Mouse (Mus musculus) forebrain, embryonic 16.5 days (tissue): ENCODE results near the gene Pik3cg. TPM values are rescaled to one million over a fixed set of nuclear protein-coding genes. Genes with fewer than 3 reads are reported as not detected.

Source experiments
- ATAC-seq: fragments of 200-750 bp; cut with Nextera tagmentation; 2 replicates; pipeline ENCODE4 v1.8.0; 2017; ENCODE audit warnings: mild to moderate bottlenecking, moderate library complexity
- H3K27ac ChIP-seq: fragments of 300-500 bp; sonication (generic); 2 replicates; pipeline ENCODE4 v1.5.1; 2014; ENCODE audit warnings: low read length, control low read depth
- H3K27me3 ChIP-seq: fragments of 300-500 bp; sonication (generic); replicated peaks from 2 replicates; pipeline ENCODE4 v1.6.1; 2014; ENCODE audit warnings: low read length; ENCODE audit not compliant: control insufficient read depth, insufficient read depth
- H3K36me3 ChIP-seq: fragments of 300-500 bp; sonication (generic); 2 replicates; pipeline ENCODE4 v1.6.1; 2014; ENCODE audit not compliant: control insufficient read depth, insufficient read depth
- H3K4me1 ChIP-seq: fragments of 300-500 bp; sonication (generic); replicated peaks from 2 replicates; pipeline ENCODE4 v1.6.1; 2014; ENCODE audit warnings: low read length; ENCODE audit not compliant: control insufficient read depth, insufficient read depth
- H3K4me2 ChIP-seq: fragments of 300-500 bp; sonication (generic); 2 replicates; pipeline ENCODE4 v1.6.1; 2014; ENCODE audit warnings: mild to moderate bottlenecking, low read length, control low read depth
- H3K4me3 ChIP-seq: fragments of 300-500 bp; sonication (generic); replicated peaks from 2 replicates; pipeline ENCODE4 v1.5.1; 2014; ENCODE audit warnings: mild to moderate bottlenecking, low read length, control low read depth
- H3K9ac ChIP-seq: fragments of 300-500 bp; sonication (generic); replicated peaks from 2 replicates; pipeline ENCODE4 v1.6.1; 2014; ENCODE audit warnings: low read depth, low read length, control low read depth
- H3K9me3 ChIP-seq: fragments of 300-500 bp; sonication (generic); 2 replicates; pipeline ENCODE4 v1.6.1; 2016; ENCODE audit warnings: low read length; ENCODE audit not compliant: control insufficient read depth
- WGBS: fragments of 180-500 bp; shearing (Covaris S2); extraction: QIAGEN DNeasy Blood & Tissue Kit; methylation state at CpG from one replicate; pipeline ENCODE4 v1.1.7; 2014; 5-methylcytosine and 5-hydroxymethylcytosine counted together
- polyA plus RNA-seq: library from polyadenylated mRNA; unstranded; fragments of >200 nt; fragmentation: Nextera tagmentation; extraction: Ambion mirVana; gene quantifications from 2 replicates; pipeline ENCODE4 v1.2.1, GENCODE M21; 2015

Gene Pik3cg
- polyA plus RNA-seq, 1 experiment from 2014 or later = 0.76 TPM

GRCm38 (mm10) chr12:32141766-32142165, 66.7 kb downstream of the Pik3cg start:
- no peaks in the 10 kb centered on the region for H3K9me3 ChIP-seq
- no peaks in the 10 kb centered on the region for H3K36me3 ChIP-seq
- H3K4me2 ChIP-seq = no peak overlapping the region
- H3K9ac ChIP-seq = no peak overlapping the region
- H3K27me3 ChIP-seq = no peaks in the 10 kb centered on the region
- no peak overlapping the region for H3K27ac ChIP-seq
- no peak for ATAC-seq
- no peaks in the 10 kb centered on the region for H3K4me1 ChIP-seq
- H3K4me3 ChIP-seq = no peak overlapping the region

GRCm38 (mm10) chr12:32138831-32139230, 69.6 kb downstream of the Pik3cg start:
- ATAC-seq = no peak
- Histone ChIP-seq H3K9me3 (no peaks in the 10 kb centered on the region), H3K27me3 (no peaks in the 10 kb centered on the region), H3K4me3 (no peak overlapping the region), H3K4me2 (no peak overlapping the region), H3K27ac (no peak overlapping the region), H3K9ac (no peak overlapping the region), H3K4me1 (no peaks in the 10 kb centered on the region), H3K36me3 (no peaks in the 10 kb centered on the region)
- WGBS = 84% methylated on average over 5 of the region's 5 CpGs

GRCm38 (mm10) chr12:32138362-32138761, 70.1 kb downstream of the Pik3cg start:
- Histone ChIP-seq H3K36me3 (no peaks in the 10 kb centered on the region), H3K4me3 (no peak overlapping the region), H3K27ac (no peak overlapping the region), H3K9ac (no peak overlapping the region), H3K4me1 (no peaks in the 10 kb centered on the region), H3K9me3 (no peaks in the 10 kb centered on the region), H3K4me2 (no peak overlapping the region), H3K27me3 (no peaks in the 10 kb centered on the region)
- ATAC-seq = peak; percentile 20; the same call in 1 of the 2 replicates
- WGBS = 61% methylated on average over 9 of the region's 9 CpGs

GRCm38 (mm10) chr12:32137542-32137941, 70.9 kb downstream of the Pik3cg start:
- no peak for ATAC-seq
- no peaks in the 10 kb centered on the region for H3K9me3 ChIP-seq

GRCm38 (mm10) chr12:32127599-32128507, 80.6 kb downstream of the Pik3cg start:
- H3K9me3 ChIP-seq = no peaks in the 10 kb centered on the region
- H3K27ac ChIP-seq = no peak overlapping the region
- WGBS = 27% methylated on average over 14 of the region's 14 CpGs
- no peak overlapping the region for H3K4me2 ChIP-seq
- no peak overlapping the region for H3K9ac ChIP-seq
- H3K27me3 ChIP-seq = no peaks in the 10 kb centered on the region
- no peak overlapping the region for H3K4me3 ChIP-seq
- H3K4me1 ChIP-seq = 0 out of 2 replicates have a peak, but pooled peaks cover 2% of the 10 kb centered on the region
- no peak for ATAC-seq
- no peaks in the 10 kb centered on the region for H3K36me3 ChIP-seq

More at GRCm38 (mm10) chr12:32137542-32137941, 70.9 kb downstream of the Pik3cg start:
- Histone ChIP-seq H3K27me3 (no peaks in the 10 kb centered on the region), H3K9ac (no peak overlapping the region), H3K4me1 (0 out of 2 replicates have a peak, but pooled peaks cover 2% of the 10 kb centered on the region), H3K36me3 (no peaks in the 10 kb centered on the region), H3K4me3 (no peak overlapping the region), H3K27ac (no peak overlapping the region), H3K4me2 (no peak overlapping the region)
- WGBS = 90% methylated on average over 2 of the region's 2 CpGs

GRCm38 (mm10) chr12:32127158-32127557, 81.3 kb downstream of the Pik3cg start:
- Histone ChIP-seq H3K9ac (no peak overlapping the region), H3K27ac (no peak overlapping the region), H3K4me2 (no peak overlapping the region), H3K9me3 (no peaks in the 10 kb centered on the region), H3K36me3 (no peaks in the 10 kb centered on the region), H3K27me3 (no peaks in the 10 kb centered on the region), H3K4me1 (no peaks in the 10 kb centered on the region), H3K4me3 (no peak overlapping the region)
- WGBS = 73% methylated on average over 2 of the region's 2 CpGs
- ATAC-seq = no peak

GRCm38 (mm10) chr12:32124456-32124855, 84.0 kb downstream of the Pik3cg start:
- ATAC-seq = no peak
- H3K27ac ChIP-seq = no peak overlapping the region
- no peaks in the 10 kb centered on the region for H3K36me3 ChIP-seq
- no peak overlapping the region for H3K9ac ChIP-seq
- no peaks in the 10 kb centered on the region for H3K9me3 ChIP-seq
- WGBS = 99% methylated on average over 2 of the region's 2 CpGs
- no peaks in the 10 kb centered on the region for H3K4me1 ChIP-seq
- H3K4me3 ChIP-seq = no peak overlapping the region
- no peaks in the 10 kb centered on the region for H3K27me3 ChIP-seq
- H3K4me2 ChIP-seq = no peak overlapping the region

GRCm38 (mm10) chr12:32124030-32124429, 84.4 kb downstream of the Pik3cg start:
- 85% methylated on average over 8 of the region's 8 CpGs for WGBS
- H3K4me3 ChIP-seq = no peak overlapping the region
- no peaks in the 10 kb centered on the region for H3K27me3 ChIP-seq
- H3K4me1 ChIP-seq = no peaks in the 10 kb centered on the region
- no peak overlapping the region for H3K9ac ChIP-seq
- no peak for ATAC-seq
- H3K36me3 ChIP-seq = no peaks in the 10 kb centered on the region
- H3K9me3 ChIP-seq = no peaks in the 10 kb centered on the region
- H3K27ac ChIP-seq = no peak overlapping the region
- no peak overlapping the region for H3K4me2 ChIP-seq

GRCm38 (mm10) chr12:32123559-32123958, 84.9 kb downstream of the Pik3cg start:
- Histone ChIP-seq H3K27ac (no peak overlapping the region), H3K4me1 (no peaks in the 10 kb centered on the region), H3K4me2 (no peak overlapping the region), H3K9ac (no peak overlapping the region), H3K27me3 (no peaks in the 10 kb centered on the region), H3K36me3 (no peaks in the 10 kb centered on the region), H3K4me3 (no peak overlapping the region), H3K9me3 (no peaks in the 10 kb centered on the region)
- no peak for ATAC-seq
- 96% methylated on average over 5 of the region's 5 CpGs for WGBS
